Mouse (Mus musculus): ENCODE measurements around the gene Btbd35f26.
"Not testable (repeated sequence)": the region's sequence is repeated elsewhere in the genome, so short reads cannot be mapped to it uniquely, and the experiment has no call there.

Gene Btbd35f26

DNA sequence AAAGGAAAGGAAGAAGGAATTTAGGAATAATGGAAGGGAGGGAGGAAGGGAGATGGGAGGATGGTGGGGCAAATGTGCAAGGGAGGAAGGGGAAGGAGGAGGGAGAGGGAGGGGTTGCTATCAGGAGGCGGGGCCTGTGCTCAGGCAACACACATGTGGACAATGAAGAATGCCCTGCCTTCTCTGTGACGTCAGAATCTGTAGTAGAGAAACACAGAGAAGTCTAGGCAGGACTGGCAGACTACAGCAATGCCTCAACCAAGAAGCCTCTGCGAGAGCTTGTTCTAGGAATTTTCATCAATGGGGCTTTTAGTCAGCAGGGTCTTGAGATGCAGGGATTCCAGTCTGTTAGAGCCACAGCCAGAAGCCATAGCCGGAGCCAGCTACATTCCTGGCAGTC, at the start of gene Btbd35f26:
Gene Btbd35f26 (plus strand): TSS at position 301 of the 400 bp plus-strand sequence.
- not testable (repeated sequence) for DNase-seq

GRCm38 (mm10) chrX:31341924-31342323, 5.7 kb downstream of the Btbd35f26 start:
- peak; percentile 5 for DNase-seq

GRCm38 (mm10) chrX:31383818-31384217, 47.6 kb downstream of the Btbd35f26 start, which contains the start of gene Btbd35f19:
TSS of gene Btbd35f19 (minus strand) at chrX:31383918.
- DNase-seq = not testable (repeated sequence)

Data from kidney, adult 18-20 months (tissue).